Mouse (Mus musculus): ENCODE measurements around the gene Med23. TPM values are rescaled to one million over a fixed set of nuclear protein-coding genes. Genes with fewer than 3 reads are reported as not detected.
A peak's percentile ranks its signal among the peaks of the same experiment; 100 is the strongest.

The Med23 gene
- polyA plus RNA-seq, 1 experiment, result 30.3 TPM

DNA sequence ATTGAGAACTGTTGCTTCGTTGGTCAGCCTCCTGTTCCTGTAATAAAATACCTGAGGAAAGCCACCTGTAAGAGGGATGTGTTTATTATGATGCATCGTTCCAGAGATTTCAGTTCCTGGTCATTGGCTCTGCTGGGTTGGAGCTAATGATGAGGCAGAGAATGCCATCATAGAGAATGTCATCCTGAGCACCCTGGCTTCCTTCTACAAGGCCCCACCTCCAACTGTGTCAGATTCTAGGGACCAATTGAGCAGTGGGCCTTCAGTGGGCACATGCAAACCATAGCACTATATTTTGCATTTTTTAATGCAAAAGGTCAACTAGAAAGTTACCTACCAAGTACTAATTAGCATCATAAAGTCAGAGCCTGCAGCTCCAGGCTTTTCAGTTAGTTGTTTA, 6.6 kb upstream of the Med23 start:
- TF ChIP-seq CTCF (IDR thresholded peaks at IDR 0.05; ENCODE audit: extremely low read depth, insufficient read depth, low read length) (no peak), POLR2A (IDR thresholded peaks at IDR 0.05; ENCODE audit: extremely low read depth, insufficient read depth, low read length) (no peak)
- H3K4me3 ChIP-seq (ENCODE audit: insufficient read depth, low read length), result no peak overlapping the region
- H3K4me1 ChIP-seq (ENCODE audit: control insufficient read depth, insufficient read depth, low read length), result no peaks in the 10 kb centered on the region
- no peak overlapping the region for H3K27ac ChIP-seq (ENCODE audit: insufficient read depth, low read length)

DNA sequence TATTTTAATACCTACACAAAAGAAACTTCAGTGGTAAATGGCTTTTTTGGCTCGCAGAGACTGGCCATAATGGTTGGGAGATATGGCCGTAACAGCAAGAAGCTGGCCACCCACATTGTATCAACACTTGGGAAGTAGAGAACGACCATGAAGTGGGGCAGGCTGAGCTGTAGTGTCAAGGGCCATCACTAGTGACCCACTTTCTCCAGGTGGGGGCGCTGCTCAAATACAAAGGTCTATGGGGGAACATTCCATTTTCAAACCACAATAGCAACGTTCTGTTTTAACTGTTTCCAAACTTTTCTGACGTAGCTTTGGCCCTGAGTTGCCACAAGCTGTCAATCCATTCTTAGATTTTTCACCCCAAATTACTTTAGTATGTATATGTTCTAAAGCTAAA, 5.4 kb upstream of the Med23 start:
- H3K4me1 ChIP-seq (ENCODE audit: control insufficient read depth, insufficient read depth, low read length), result no peaks in the 10 kb centered on the region
- H3K4me3 ChIP-seq (ENCODE audit: insufficient read depth, low read length), result no peak overlapping the region
- H3K27ac ChIP-seq (ENCODE audit: insufficient read depth, low read length), result no peak overlapping the region
- TF ChIP-seq POLR2A (IDR thresholded peaks at IDR 0.05; ENCODE audit: extremely low read depth, insufficient read depth, low read length), result no peak
- no peak for TF ChIP-seq CTCF (IDR thresholded peaks at IDR 0.05; ENCODE audit: extremely low read depth, insufficient read depth, low read length)

DNA sequence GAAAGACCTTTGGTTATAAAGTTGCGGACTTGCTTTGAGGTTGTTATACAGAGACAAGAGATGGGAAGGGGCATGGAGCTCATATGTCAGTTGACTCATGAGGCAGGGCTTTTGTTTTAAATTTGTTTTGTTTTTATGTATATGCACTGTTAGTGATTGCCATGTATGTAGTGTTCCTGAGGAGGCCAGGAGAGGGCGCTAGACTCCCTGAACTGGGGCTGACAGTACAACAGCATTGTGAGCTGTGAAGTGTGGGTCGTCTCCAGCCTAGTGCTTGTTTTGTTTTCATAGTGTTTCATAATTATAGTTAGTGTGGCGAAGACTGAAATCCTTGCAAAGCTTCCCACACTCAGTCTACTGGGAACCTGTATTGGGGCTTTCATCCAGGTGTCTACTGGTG, 3.8 kb downstream of the Med23 start:
- TF ChIP-seq POLR2A (IDR thresholded peaks at IDR 0.05; ENCODE audit: extremely low read depth, insufficient read depth, low read length) (no peak), CTCF (IDR thresholded peaks at IDR 0.05; ENCODE audit: extremely low read depth, insufficient read depth, low read length) (peak; percentile 17; the same call in 1 of the 2 replicates)
- Histone ChIP-seq H3K27ac (ENCODE audit: insufficient read depth, low read length) (no peak overlapping the region), H3K4me3 (ENCODE audit: insufficient read depth, low read length) (no peak overlapping the region), H3K4me1 (ENCODE audit: control insufficient read depth, insufficient read depth, low read length) (no peaks in the 10 kb centered on the region)

DNA sequence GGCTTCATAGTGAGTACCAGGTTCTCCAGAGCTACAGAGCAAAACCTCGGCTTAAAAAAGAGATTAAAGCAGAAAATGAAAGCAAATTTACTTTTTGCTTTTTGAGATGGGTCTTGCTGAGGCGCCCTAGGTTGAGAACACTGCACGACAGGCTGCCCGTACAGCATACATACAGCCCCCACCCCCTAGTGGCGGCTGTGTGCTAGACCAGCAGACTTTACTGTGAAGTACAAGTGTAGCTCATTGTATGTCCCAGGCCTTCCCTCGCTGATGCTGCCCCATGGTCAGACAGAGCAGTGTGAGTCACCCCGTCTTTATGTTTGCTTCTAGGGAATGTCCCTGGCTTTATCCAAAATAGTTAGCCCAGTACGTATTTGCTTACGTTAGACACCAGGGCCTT, 16.2 kb downstream of the Med23 start:
- H3K27ac ChIP-seq (ENCODE audit: insufficient read depth, low read length), result no peak overlapping the region
- no peak overlapping the region for H3K4me3 ChIP-seq (ENCODE audit: insufficient read depth, low read length)
- TF ChIP-seq CTCF (IDR thresholded peaks at IDR 0.05; ENCODE audit: extremely low read depth, insufficient read depth, low read length) (0 out of 2 replicates have a peak, but pooled peaks have one; percentile 27), POLR2A (IDR thresholded peaks at IDR 0.05; ENCODE audit: extremely low read depth, insufficient read depth, low read length) (no peak)

DNA sequence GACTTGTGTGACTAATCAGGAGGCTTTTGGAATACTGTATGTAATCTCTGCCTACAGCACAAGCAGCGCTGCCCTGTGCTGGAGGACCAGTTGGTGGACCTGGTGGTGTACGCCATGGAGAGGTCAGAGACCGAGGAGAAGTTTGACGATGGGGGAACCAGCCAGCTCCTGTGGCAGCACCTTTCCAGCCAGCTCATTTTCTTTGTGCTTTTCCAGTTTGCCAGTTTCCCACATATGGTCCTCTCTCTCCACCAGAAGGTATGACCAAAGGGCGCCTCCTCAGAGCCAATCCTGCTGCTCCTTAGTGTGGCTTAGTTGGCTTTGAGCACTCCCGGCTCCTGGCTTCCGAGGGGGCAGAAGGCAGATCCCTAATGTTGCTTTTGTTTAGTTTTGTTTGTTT, 18.6 kb downstream of the Med23 start:
- Histone ChIP-seq H3K4me3 (ENCODE audit: insufficient read depth, low read length) (no peak overlapping the region), H3K4me1 (ENCODE audit: control insufficient read depth, insufficient read depth, low read length) (no peaks in the 10 kb centered on the region), H3K27ac (ENCODE audit: insufficient read depth, low read length) (no peak overlapping the region)
- TF ChIP-seq CTCF (IDR thresholded peaks at IDR 0.05; ENCODE audit: extremely low read depth, insufficient read depth, low read length), result no peak
- no peak for TF ChIP-seq POLR2A (IDR thresholded peaks at IDR 0.05; ENCODE audit: extremely low read depth, insufficient read depth, low read length)

More for the DNA sequence above, 16.2 kb downstream of the Med23 start:
- no peaks in the 10 kb centered on the region for H3K4me1 ChIP-seq (ENCODE audit: control insufficient read depth, insufficient read depth, low read length)

DNA sequence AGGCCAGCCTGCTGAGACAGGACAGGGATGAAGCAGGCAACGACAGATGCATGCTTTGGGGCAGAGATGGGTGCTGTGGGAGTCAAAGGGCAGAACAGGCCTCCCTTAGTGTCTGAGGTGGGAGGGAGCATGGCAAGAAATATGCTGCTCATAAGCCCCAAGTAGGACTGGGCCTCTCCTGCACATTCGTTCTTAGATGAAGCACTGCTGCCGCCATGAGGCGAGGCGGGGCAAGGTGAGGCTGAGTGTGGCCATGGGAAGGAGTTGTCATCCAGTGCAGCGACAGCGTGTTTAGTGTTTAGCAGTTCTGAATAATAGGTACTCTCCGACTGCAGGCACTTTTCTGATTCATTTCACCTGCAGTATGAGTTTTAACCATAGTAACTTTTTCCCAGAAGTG, 26.1 kb downstream of the Med23 start:
- TF ChIP-seq CTCF (IDR thresholded peaks at IDR 0.05; ENCODE audit: extremely low read depth, insufficient read depth, low read length), result no peak
- TF ChIP-seq POLR2A (IDR thresholded peaks at IDR 0.05; ENCODE audit: extremely low read depth, insufficient read depth, low read length), result no peak
- Histone ChIP-seq H3K27ac (ENCODE audit: insufficient read depth, low read length) (no peak overlapping the region), H3K4me3 (ENCODE audit: insufficient read depth, low read length) (no peak overlapping the region), H3K4me1 (ENCODE audit: control insufficient read depth, insufficient read depth, low read length) (peaks cover 1% of the 10 kb centered on the region; the same call in 1 of the 2 replicates)

DNA sequence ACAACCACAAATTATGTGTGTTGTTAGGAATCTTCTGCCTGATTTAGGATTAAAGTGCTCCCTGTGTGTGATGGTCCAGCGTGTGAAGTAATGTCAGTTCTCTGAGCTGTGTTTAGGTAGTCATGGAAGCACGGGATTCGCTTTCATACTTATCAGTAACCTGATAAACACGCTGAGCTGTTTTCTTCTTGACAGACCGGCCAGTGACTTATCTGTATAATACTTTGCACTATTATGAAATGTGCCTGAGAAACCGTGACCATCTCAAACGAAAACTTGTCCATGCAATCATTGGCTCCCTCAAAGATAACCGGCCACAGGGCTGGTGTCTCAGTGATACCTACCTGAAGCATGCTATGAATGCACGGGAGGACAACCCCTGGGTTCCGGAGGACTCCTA, 35.8 kb downstream of the Med23 start:
- H3K4me1 ChIP-seq (ENCODE audit: control insufficient read depth, insufficient read depth, low read length), result no peaks in the 10 kb centered on the region
- no peak overlapping the region for H3K27ac ChIP-seq (ENCODE audit: insufficient read depth, low read length)
- TF ChIP-seq CTCF (IDR thresholded peaks at IDR 0.05; ENCODE audit: extremely low read depth, insufficient read depth, low read length), result no peak
- TF ChIP-seq POLR2A (IDR thresholded peaks at IDR 0.05; ENCODE audit: extremely low read depth, insufficient read depth, low read length), result no peak

DNA sequence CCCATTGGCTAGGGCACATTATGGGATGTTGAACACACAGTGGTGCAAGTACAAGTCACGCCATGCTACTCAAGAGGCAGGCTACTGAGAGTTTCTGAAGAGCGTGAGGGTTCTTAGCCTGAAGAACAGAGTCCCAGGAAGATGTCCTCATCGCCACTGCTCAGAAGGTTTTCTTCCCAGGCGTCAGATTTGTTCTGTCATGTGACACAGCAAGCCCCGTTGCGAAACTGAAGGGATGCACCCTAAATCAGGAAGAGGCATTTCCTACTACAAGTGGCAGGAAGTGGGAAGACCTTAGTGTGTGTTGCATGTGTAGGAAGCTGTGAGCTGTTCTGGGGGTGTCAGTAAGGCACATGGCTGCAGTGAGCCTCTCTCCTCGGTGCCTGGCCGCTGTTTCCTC, 41.4 kb downstream of the Med23 start:
- Histone ChIP-seq H3K4me3 (ENCODE audit: insufficient read depth, low read length) (no peak overlapping the region), H3K4me1 (ENCODE audit: control insufficient read depth, insufficient read depth, low read length) (no peaks in the 10 kb centered on the region), H3K27ac (ENCODE audit: insufficient read depth, low read length) (no peak overlapping the region)
- no peak for TF ChIP-seq POLR2A (IDR thresholded peaks at IDR 0.05; ENCODE audit: extremely low read depth, insufficient read depth, low read length)
- TF ChIP-seq CTCF (IDR thresholded peaks at IDR 0.05; ENCODE audit: extremely low read depth, insufficient read depth, low read length), result no peak

More for the DNA sequence above, 35.8 kb downstream of the Med23 start:
- no peak overlapping the region for H3K4me3 ChIP-seq (ENCODE audit: insufficient read depth, low read length)

DNA sequence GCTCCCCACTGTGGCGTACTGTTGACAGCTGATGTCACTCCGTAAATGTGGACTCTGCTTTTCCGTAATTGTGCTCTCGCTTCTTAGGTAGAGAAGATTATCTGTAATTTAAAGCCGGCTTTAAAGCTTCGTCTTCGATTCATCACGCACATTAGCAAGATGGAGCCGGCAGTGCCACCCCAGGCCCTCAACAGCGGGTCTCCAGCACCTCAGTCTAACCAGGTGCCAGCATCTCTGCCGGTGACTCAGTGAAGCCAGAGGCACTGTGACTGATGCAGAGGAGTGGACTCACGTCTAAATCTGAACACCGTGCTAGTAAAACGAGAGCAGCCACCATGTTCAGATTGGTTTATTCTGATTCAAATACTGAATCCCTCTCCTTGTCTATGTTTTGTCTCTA, 42.8 kb downstream of the Med23 start:
- no peak overlapping the region for H3K27ac ChIP-seq (ENCODE audit: insufficient read depth, low read length)
- H3K4me1 ChIP-seq (ENCODE audit: control insufficient read depth, insufficient read depth, low read length), result no peaks in the 10 kb centered on the region
- no peak for TF ChIP-seq POLR2A (IDR thresholded peaks at IDR 0.05; ENCODE audit: extremely low read depth, insufficient read depth, low read length)
- TF ChIP-seq CTCF (IDR thresholded peaks at IDR 0.05; ENCODE audit: extremely low read depth, insufficient read depth, low read length), result no peak
- H3K4me3 ChIP-seq (ENCODE audit: insufficient read depth, low read length), result no peak overlapping the region

DNA sequence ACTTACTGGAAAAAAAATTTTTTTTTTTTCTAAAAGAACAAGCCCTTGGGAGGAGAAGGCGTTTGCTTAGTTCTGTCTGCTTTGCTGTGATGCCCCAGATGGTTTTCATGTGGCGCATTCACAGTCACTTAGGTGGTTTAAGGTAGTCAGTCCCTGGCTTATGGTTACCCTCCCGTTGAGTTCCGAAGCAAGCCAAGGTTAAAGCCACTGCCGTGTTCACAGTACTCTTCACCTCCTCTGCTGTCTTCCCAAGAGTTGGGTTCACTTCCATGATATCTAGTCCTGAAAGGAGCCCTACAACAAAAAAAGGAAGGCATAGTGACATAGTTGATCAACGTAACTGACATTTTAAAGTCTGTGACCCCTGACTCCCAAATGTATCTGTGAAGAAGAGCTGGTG, 45.7 kb downstream of the Med23 start:
- Histone ChIP-seq H3K27ac (ENCODE audit: insufficient read depth, low read length) (no peak overlapping the region), H3K4me1 (ENCODE audit: control insufficient read depth, insufficient read depth, low read length) (no peaks in the 10 kb centered on the region), H3K4me3 (ENCODE audit: insufficient read depth, low read length) (no peak overlapping the region)
- TF ChIP-seq CTCF (IDR thresholded peaks at IDR 0.05; ENCODE audit: extremely low read depth, insufficient read depth, low read length) (no peak), POLR2A (IDR thresholded peaks at IDR 0.05; ENCODE audit: extremely low read depth, insufficient read depth, low read length) (no peak)
